Mouse (Mus musculus): ENCODE measurements around the gene Cpn2. TPM values are rescaled to one million over a fixed set of nuclear protein-coding genes. Genes with fewer than 3 reads are reported as not detected.

Gene Cpn2
- polyA plus RNA-seq, 2 experiments = not detected

DNA sequence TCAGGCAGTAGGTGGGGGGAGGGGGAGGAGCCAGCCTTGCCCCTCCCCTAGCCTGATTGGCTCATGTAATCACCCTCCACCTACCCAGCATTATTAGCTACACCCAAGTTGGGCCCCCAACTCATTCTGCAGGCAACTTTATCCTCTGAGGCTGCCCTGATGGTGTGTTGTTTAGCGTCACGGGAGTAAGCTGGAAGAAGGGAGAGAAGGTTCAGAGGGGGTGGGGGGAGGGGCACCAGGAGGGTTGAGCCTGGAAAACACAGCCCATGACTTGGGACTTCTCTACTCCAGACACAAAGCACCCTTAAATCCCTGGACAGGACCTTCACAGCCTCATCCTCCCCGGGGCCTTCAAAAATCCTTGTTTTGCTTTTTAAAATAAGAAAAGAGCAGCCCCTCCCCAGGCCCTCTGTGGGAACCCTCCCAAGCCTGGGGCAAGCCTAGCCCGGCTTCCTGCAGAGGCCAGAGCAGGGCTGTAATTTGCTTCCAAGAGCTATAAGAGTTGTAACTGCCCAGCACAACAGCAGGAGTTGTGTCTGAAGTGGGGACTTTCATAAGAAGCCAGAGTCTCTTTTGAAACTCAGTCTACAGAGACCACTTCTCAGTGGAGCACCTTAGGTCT, 13.5 kb upstream of the Cpn2 start:
- Histone ChIP-seq H3K27me3 (ENCODE audit: control insufficient read depth, insufficient read depth, low read length) (peaks cover 7% of the 10 kb centered on the region; the same call in 1 of the 2 replicates), H3K36me3 (ENCODE audit: control insufficient read depth, insufficient read depth, low read length) (no peaks in the 10 kb centered on the region), H3K4me3 (replicated peaks; ENCODE audit: low read length) (no peak overlapping the region), H3K9ac (ENCODE audit: low read depth, low read length, severe bottlenecking) (no peak overlapping the region), H3K27ac (replicated peaks; ENCODE audit: low read depth, low read length) (0 out of 2 replicates have a peak overlapping the region, but pooled peaks have one; percentile 5), H3K9me3 (ENCODE audit: control insufficient read depth, low read length) (no peaks in the 10 kb centered on the region), H3K4me1 (ENCODE audit: control insufficient read depth, insufficient read depth, low read length) (peaks cover 22% of the 10 kb centered on the region), H3K4me2 (replicated peaks; ENCODE audit: low read depth, low read length, severe bottlenecking) (no peak overlapping the region)
- ATAC-seq (ENCODE audit: low FRiP score, low read depth) (no peak), DNase-seq (ENCODE audit: low spot score) (no peak)
- no peak for TF ChIP-seq POLR2A (IDR thresholded peaks at IDR 0.05; ENCODE audit: borderline replicate concordance, extremely low read depth, insufficient read depth, insufficient read length)
- WGBS = 5% methylated on average over 4 of the region's 4 CpGs

DNA sequence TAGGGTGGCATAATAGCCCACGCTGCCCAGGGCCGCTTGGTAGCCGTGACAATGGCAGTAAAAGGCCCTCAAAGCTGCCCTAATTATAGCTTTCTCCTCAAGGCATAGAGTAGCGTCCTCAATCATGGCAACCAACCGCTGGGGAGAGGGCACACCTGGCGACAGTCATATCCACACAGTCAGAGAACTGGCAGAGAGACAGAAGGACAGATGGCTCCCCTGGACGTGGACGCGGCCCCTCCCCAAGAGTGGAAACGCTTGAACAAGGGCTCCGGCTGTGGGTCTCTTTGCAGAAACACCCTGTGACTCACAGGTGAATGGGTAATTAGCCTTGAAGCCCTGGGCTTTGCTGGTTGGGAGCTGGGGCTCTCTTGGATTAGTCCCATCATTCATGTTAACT, 11.1 kb upstream of the Cpn2 start:
- no peak overlapping the region for H3K4me2 ChIP-seq (replicated peaks; ENCODE audit: low read depth, low read length, severe bottlenecking)
- 63% methylated on average over 11 of the region's 11 CpGs for WGBS
- DNase-seq (ENCODE audit: low spot score) = no peak

DNA sequence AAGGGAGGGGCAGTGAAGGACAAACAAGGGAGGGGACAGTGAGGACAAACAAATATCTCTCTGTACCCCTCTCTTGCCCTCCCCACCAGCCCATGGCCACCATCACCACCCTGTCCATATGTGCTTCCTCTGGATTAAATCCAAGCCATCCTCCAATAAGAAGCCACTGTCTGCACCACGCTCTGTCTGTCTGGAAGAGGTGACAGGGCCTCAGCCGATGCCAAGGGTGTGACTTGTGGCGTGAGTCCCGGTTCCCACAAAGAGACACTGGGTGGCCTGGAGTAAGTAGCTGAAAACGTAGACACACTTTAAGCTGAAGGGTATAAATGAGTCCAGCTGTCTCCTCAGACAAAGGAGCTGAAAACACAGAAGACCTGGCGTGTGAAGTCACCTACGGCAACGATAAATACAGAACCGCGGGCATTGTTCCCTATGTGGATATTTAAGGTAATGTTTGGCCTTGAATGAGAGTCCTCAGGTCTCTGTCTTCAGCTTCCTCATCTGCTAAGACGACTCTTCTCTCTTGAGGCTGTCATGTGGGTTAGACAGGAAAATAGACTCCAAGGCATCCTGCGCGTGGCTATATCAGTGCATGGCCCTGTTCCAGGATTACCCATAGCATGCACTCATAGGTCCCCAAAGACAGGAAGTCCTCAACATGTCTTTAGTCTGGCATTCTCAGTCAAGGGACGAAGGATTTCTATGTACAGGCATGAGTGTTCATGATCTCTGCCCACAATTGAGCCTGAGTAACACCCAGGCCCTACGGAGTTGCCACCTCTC, 8.4 kb upstream of the Cpn2 start:
- Histone ChIP-seq H3K4me2 (replicated peaks; ENCODE audit: low read depth, low read length, severe bottlenecking) (no peak overlapping the region), H3K27ac (replicated peaks; ENCODE audit: low read depth, low read length) (no peak overlapping the region), H3K4me1 (ENCODE audit: control insufficient read depth, insufficient read depth, low read length) (peaks cover 26% of the 10 kb centered on the region), H3K27me3 (ENCODE audit: control insufficient read depth, insufficient read depth, low read length) (no peaks in the 10 kb centered on the region), H3K9ac (ENCODE audit: low read depth, low read length, severe bottlenecking) (no peak overlapping the region), H3K36me3 (ENCODE audit: control insufficient read depth, insufficient read depth, low read length) (no peaks in the 10 kb centered on the region), H3K9me3 (ENCODE audit: control insufficient read depth, low read length) (no peaks in the 10 kb centered on the region), H3K4me3 (replicated peaks; ENCODE audit: low read length) (no peak overlapping the region)
- no peak for DNase-seq (ENCODE audit: low spot score)
- WGBS = 84% methylated on average over 15 of the region's 15 CpGs
- TF ChIP-seq POLR2A (IDR thresholded peaks at IDR 0.05; ENCODE audit: borderline replicate concordance, extremely low read depth, insufficient read depth, insufficient read length) = no peak
- no peak for ATAC-seq (ENCODE audit: low FRiP score, low read depth)

More for the DNA sequence above, 11.1 kb upstream of the Cpn2 start:
- no peaks in the 10 kb centered on the region for H3K36me3 ChIP-seq (ENCODE audit: control insufficient read depth, insufficient read depth, low read length)
- H3K4me3 ChIP-seq (replicated peaks; ENCODE audit: low read length) = no peak overlapping the region
- ATAC-seq (ENCODE audit: low FRiP score, low read depth) = no peak
- peaks cover 26% of the 10 kb centered on the region for H3K4me1 ChIP-seq (ENCODE audit: control insufficient read depth, insufficient read depth, low read length)
- no peak overlapping the region; the same call in 1 of the 2 replicates for H3K9ac ChIP-seq (ENCODE audit: low read depth, low read length, severe bottlenecking)
- no peaks in the 10 kb centered on the region for H3K9me3 ChIP-seq (ENCODE audit: control insufficient read depth, low read length)
- peaks cover 6% of the 10 kb centered on the region; the same call in 1 of the 2 replicates for H3K27me3 ChIP-seq (ENCODE audit: control insufficient read depth, insufficient read depth, low read length)
- H3K27ac ChIP-seq (replicated peaks; ENCODE audit: low read depth, low read length) = no peak overlapping the region
- TF ChIP-seq POLR2A (IDR thresholded peaks at IDR 0.05; ENCODE audit: borderline replicate concordance, extremely low read depth, insufficient read depth, insufficient read length) = no peak

DNA sequence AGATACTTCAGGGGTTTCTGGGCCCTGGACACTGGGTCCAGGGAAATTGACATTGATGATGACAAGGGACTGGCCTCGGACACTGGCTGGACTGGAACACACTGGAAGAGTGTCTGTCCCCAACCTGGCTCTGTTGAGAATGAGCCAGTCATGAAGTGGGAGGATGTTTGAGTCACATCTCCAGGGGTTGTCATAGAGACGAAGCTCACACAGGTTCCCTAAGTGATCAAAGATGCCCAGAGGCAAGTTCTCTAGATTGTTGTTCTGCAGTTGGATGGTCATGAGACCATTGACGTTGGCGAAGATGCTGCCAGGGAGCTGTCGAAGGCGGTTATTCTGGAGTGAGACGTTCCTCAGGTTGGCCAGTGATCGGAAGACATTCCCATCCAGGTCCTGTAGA, 5.8 kb upstream of the Cpn2 start:
- no peak for TF ChIP-seq POLR2A (IDR thresholded peaks at IDR 0.05; ENCODE audit: borderline replicate concordance, extremely low read depth, insufficient read depth, insufficient read length)
- ATAC-seq (ENCODE audit: low FRiP score, low read depth) (no peak), DNase-seq (ENCODE audit: low spot score) (no peak)
- H3K9me3 ChIP-seq (ENCODE audit: control insufficient read depth, low read length) = no peaks in the 10 kb centered on the region
- H3K27ac ChIP-seq (replicated peaks; ENCODE audit: low read depth, low read length) = no peak overlapping the region
- H3K36me3 ChIP-seq (ENCODE audit: control insufficient read depth, insufficient read depth, low read length) = no peaks in the 10 kb centered on the region
- H3K4me2 ChIP-seq (replicated peaks; ENCODE audit: low read depth, low read length, severe bottlenecking) = no peak overlapping the region
- peaks cover 24% of the 10 kb centered on the region; the same call in 1 of the 2 replicates for H3K4me1 ChIP-seq (ENCODE audit: control insufficient read depth, insufficient read depth, low read length)
- no peak overlapping the region for H3K9ac ChIP-seq (ENCODE audit: low read depth, low read length, severe bottlenecking)
- WGBS = 92% methylated on average over 8 of the region's 8 CpGs
- H3K27me3 ChIP-seq (ENCODE audit: control insufficient read depth, insufficient read depth, low read length) = no peaks in the 10 kb centered on the region
- no peak overlapping the region for H3K4me3 ChIP-seq (replicated peaks; ENCODE audit: low read length)

DNA sequence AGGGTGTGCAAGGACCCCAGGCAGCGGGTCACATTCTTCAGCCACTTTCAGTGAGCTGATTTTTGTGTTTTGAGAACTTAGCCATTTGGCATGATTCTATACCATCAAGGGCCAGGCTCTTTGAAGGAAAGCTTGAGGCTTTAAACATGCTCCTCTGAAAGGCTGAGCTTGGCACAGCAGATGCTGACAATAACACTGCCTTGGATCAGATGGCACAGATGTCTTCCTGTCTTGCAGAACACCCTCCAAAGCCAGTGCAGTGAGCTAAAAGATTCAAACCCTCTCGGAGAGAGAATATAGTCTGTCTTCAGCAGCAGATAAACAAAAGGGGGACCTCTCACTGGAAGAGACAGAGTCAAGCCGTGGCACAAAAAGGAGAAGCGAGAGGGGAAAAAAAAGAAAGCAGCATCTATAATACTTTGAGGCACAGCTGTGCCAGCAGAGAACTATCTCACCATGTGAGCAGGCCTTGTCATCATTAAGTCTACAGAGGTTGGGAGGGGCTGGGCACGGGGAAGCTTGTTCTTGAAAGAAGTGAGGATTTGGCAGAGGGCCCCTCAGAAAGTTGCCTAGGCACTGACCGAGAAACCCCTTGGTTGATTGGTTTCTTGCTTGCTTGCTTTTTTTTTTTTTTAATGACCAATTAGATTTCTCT, 4.8 kb upstream of the Cpn2 start:
- no peak for TF ChIP-seq POLR2A (IDR thresholded peaks at IDR 0.05; ENCODE audit: borderline replicate concordance, extremely low read depth, insufficient read depth, insufficient read length)
- no peak for ATAC-seq (ENCODE audit: low FRiP score, low read depth)
- Histone ChIP-seq H3K27me3 (ENCODE audit: control insufficient read depth, insufficient read depth, low read length) (no peaks in the 10 kb centered on the region), H3K9ac (ENCODE audit: low read depth, low read length, severe bottlenecking) (no peak overlapping the region), H3K9me3 (ENCODE audit: control insufficient read depth, low read length) (no peaks in the 10 kb centered on the region), H3K27ac (replicated peaks; ENCODE audit: low read depth, low read length) (peak overlapping the region; percentile 80), H3K4me3 (replicated peaks; ENCODE audit: low read length) (no peak overlapping the region), H3K4me1 (ENCODE audit: control insufficient read depth, insufficient read depth, low read length) (peaks cover 24% of the 10 kb centered on the region; the same call in 1 of the 2 replicates), H3K36me3 (ENCODE audit: control insufficient read depth, insufficient read depth, low read length) (no peaks in the 10 kb centered on the region), H3K4me2 (replicated peaks; ENCODE audit: low read depth, low read length, severe bottlenecking) (no peak overlapping the region)
- DNase-seq (ENCODE audit: low spot score) = no peak
- 57% methylated on average over 6 of the region's 6 CpGs for WGBS
